Mouse (Mus musculus): ENCODE results near the gene Epha6. TPM values are rescaled to one million over a fixed set of nuclear protein-coding genes. Genes with fewer than 3 reads are reported as not detected.

Epha6 gene
- 1.4 and 2.2 TPM in 2 replicates for polyA plus RNA-seq (2014; fragmentation: Nextera tagmentation; extraction: Ambion mirVana)

GRCm38 (mm10) chr16:60605061-60605831 is at the start of gene Epha6:
Epha6 (minus strand) TSS chr16:60605531.
- no peak within 1 kb of the TSS for H3K27ac ChIP-seq (ENCODE audit: low read depth, low read length)
- H3K27me3 ChIP-seq (ENCODE audit: control insufficient read depth, insufficient read depth, low read length), result peaks cover 5% of the 10 kb centered on the region; the same call in 1 of the 2 replicates
- peak; percentile 84 for ATAC-seq (ENCODE audit: low FRiP score)

DNA sequence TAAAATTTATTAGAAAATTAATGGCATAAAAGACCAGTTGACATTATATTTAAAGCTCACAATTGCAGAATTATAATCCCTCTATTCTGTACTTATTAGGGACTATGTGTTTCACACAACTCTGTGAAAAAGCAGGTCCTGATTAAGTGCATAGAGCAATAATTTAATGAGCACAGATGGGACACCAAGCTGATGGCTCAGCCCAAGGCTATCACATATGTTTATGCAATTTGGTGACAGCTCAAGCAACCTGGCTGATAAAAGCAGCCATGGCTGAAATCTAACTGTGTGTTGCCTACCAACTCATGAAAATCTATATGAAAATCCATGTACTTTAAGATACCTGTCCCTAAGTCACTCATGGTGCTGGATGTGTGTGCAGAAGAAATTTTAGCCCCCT is 46.4 kb upstream of the Epha6 start:
- Histone ChIP-seq H3K36me3 (ENCODE audit: control insufficient read depth, insufficient read depth, low read length) (no peaks in the 10 kb centered on the region), H3K9me3 (ENCODE audit: control insufficient read depth, low read length) (no peaks in the 10 kb centered on the region), H3K4me2 (replicated peaks; ENCODE audit: low read depth, low read length) (no peak overlapping the region), H3K4me3 (ENCODE audit: low read depth, low read length) (no peak overlapping the region), H3K27me3 (ENCODE audit: control insufficient read depth, insufficient read depth, low read length) (no peaks in the 10 kb centered on the region), H3K27ac (ENCODE audit: low read depth, low read length) (no peak overlapping the region), H3K9ac (ENCODE audit: low read depth, low read length) (no peak overlapping the region), H3K4me1 (replicated peaks; ENCODE audit: control insufficient read depth, insufficient read depth, low read length) (no peaks in the 10 kb centered on the region)
- DNase-seq (ENCODE audit: low spot score) (no peak), ATAC-seq (ENCODE audit: low FRiP score) (peak; percentile 33; the same call in 1 of the 2 replicates)

More at GRCm38 (mm10) chr16:60605061-60605831, at the start of gene Epha6:
- Histone ChIP-seq H3K4me1 (replicated peaks; ENCODE audit: control insufficient read depth, insufficient read depth, low read length) (no peaks in the 10 kb centered on the region), H3K9ac (ENCODE audit: low read depth, low read length) (peak within 1 kb of the TSS; percentile 38), H3K36me3 (ENCODE audit: control insufficient read depth, insufficient read depth, low read length) (no peaks in the 10 kb centered on the region), H3K9me3 (ENCODE audit: control insufficient read depth, low read length) (no peaks in the 10 kb centered on the region), H3K4me2 (replicated peaks; ENCODE audit: low read depth, low read length) (peak within 1 kb of the TSS; percentile 77), H3K4me3 (ENCODE audit: low read depth, low read length) (peak within 1 kb of the TSS; percentile 38)
- WGBS, result under 1% methylated on average over 45 of the region's 45 CpGs
- DNase-seq (ENCODE audit: low spot score), result peak; percentile 67

DNA sequence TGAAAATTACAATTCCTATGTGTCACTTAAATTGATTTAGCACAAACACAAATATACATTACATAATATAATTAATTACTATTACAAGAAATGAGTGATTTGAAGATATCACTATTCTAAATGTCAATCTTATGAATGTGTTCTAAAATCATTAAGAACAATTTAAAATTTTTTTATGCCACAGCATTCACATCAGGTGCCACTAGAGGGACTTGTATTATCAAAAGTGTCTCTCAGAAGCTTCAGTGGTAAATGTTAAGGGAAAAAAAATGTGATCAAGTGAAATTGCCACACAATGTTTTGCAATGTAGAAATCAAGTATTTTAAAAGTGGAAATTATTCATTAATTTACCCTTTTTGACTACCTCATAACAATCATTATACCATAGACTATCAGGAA is 22.8 kb upstream of the Epha6 start:
- Histone ChIP-seq H3K27ac (ENCODE audit: low read depth, low read length) (no peak overlapping the region), H3K4me1 (replicated peaks; ENCODE audit: control insufficient read depth, insufficient read depth, low read length) (no peaks in the 10 kb centered on the region), H3K9me3 (ENCODE audit: control insufficient read depth, low read length) (no peaks in the 10 kb centered on the region), H3K27me3 (ENCODE audit: control insufficient read depth, insufficient read depth, low read length) (no peaks in the 10 kb centered on the region), H3K36me3 (ENCODE audit: control insufficient read depth, insufficient read depth, low read length) (no peaks in the 10 kb centered on the region), H3K4me3 (ENCODE audit: low read depth, low read length) (no peak overlapping the region), H3K9ac (ENCODE audit: low read depth, low read length) (no peak overlapping the region), H3K4me2 (replicated peaks; ENCODE audit: low read depth, low read length) (no peak overlapping the region)
- DNase-seq (ENCODE audit: low spot score), result no peak
- ATAC-seq (ENCODE audit: low FRiP score), result no peak

DNA sequence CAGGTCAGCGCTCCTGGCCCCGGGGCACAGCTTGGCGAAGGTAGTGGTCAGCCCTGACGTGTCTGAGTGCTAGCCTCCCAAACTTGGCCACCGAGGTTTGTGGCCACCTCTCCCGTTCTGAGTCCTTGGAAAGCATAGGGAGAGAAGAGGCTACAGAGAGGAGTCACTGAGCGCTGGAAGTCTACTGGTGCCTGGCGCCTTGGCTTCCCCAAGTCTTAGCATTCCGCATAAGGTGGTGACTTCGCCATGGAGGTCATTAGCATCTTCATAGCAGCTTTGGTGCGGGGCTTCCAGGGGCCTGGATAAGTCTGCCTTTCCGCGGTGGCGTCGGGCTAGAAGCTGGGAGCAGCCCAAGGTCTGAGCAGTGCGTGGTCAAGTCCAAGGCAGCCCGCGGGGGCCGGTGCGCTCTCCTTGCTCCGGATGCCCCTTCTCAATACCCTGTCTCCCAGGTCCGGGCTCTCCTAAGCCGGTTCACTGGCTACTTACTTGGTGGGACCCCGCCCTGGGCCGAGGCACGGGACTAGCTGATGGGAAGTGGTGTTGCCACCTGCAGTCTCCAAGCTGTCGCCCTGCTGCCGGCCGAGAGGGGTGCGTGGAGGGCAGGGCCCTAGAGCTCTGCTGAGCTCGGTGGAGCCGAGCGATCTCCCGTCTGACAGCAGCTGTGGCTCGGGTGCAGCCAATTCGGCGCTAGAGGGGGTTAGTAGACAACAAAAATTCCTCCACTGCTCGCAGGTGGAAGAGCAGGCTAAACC is 677 bp upstream of the Epha6 start:
- Histone ChIP-seq H3K9ac (ENCODE audit: low read depth, low read length) (peak overlapping the region; percentile 38), H3K27ac (ENCODE audit: low read depth, low read length) (no peak overlapping the region), H3K4me2 (replicated peaks; ENCODE audit: low read depth, low read length) (peak overlapping the region; percentile 77), H3K4me3 (ENCODE audit: low read depth, low read length) (peak overlapping the region; percentile 38), H3K36me3 (ENCODE audit: control insufficient read depth, insufficient read depth, low read length) (no peaks in the 10 kb centered on the region), H3K4me1 (replicated peaks; ENCODE audit: control insufficient read depth, insufficient read depth, low read length) (no peaks in the 10 kb centered on the region), H3K27me3 (ENCODE audit: control insufficient read depth, insufficient read depth, low read length) (peaks cover 5% of the 10 kb centered on the region; the same call in 1 of the 2 replicates), H3K9me3 (ENCODE audit: control insufficient read depth, low read length) (no peaks in the 10 kb centered on the region)
- DNase-seq (ENCODE audit: low spot score) (peak; percentile 72), ATAC-seq (ENCODE audit: low FRiP score) (peak; percentile 88)
- under 1% methylated on average over 38 of the region's 38 CpGs for WGBS

DNA sequence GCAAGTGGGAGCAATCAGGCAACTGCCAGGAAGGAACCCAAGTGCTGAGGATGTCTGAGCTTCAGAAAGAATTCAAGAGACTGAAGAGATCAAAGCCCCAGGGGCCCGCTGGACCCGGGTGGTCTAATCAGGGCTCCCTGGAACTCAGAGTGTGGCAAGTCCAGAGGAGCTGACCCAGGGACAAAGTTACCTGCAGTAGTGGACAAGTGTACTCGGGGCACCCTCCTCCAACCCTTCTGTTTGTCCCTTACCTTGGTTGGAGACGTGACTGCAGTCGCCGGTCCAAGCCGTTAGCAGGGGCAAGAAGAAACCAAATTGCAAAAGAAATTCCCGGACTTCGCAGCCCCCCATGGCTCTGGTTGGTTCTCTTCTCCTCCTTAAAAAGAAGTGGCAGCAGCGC is 718 bp downstream of the Epha6 start:
- H3K9ac ChIP-seq (ENCODE audit: low read depth, low read length), result peak overlapping the region; percentile 17; the same call in 1 of the 2 replicates
- peak overlapping the region; percentile 38 for H3K4me3 ChIP-seq (ENCODE audit: low read depth, low read length)
- peaks cover 5% of the 10 kb centered on the region; the same call in 1 of the 2 replicates for H3K27me3 ChIP-seq (ENCODE audit: control insufficient read depth, insufficient read depth, low read length)
- H3K36me3 ChIP-seq (ENCODE audit: control insufficient read depth, insufficient read depth, low read length), result no peaks in the 10 kb centered on the region
- H3K4me1 ChIP-seq (replicated peaks; ENCODE audit: control insufficient read depth, insufficient read depth, low read length), result no peaks in the 10 kb centered on the region
- no peaks in the 10 kb centered on the region for H3K9me3 ChIP-seq (ENCODE audit: control insufficient read depth, low read length)
- H3K4me2 ChIP-seq (replicated peaks; ENCODE audit: low read depth, low read length), result peak overlapping the region; percentile 77
- H3K27ac ChIP-seq (ENCODE audit: low read depth, low read length), result no peak overlapping the region
- ATAC-seq (ENCODE audit: low FRiP score) (0 out of 2 replicates have a peak, but pooled peaks have one; percentile 8), DNase-seq (ENCODE audit: low spot score) (peak; percentile 31)
- WGBS, result 4% methylated on average over 9 of the region's 10 CpGs

DNA sequence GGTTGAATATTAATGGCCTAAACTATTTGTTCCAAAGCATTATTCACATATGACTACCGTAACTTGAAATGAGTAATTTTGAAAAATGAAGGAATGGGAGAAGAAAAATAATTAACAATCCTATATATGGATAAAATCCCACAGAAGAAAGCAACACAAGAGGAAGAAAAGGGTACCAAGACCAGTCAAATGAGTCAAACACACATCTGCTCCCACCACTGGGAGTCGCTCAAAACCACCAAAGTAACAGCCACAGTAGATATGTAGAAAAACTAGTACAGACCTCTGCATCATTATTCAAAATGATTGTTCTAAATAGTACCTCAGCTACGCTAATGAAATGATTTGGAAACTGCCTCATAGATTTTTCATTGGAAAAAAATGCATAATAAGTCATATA is 20.0 kb downstream of the Epha6 start:
- H3K4me2 ChIP-seq (replicated peaks; ENCODE audit: low read depth, low read length), result no peak overlapping the region
- no peaks in the 10 kb centered on the region for H3K27me3 ChIP-seq (ENCODE audit: control insufficient read depth, insufficient read depth, low read length)
- 84% methylated on average over 3 of the region's 3 CpGs for WGBS
- no peaks in the 10 kb centered on the region for H3K36me3 ChIP-seq (ENCODE audit: control insufficient read depth, insufficient read depth, low read length)
- DNase-seq (ENCODE audit: low spot score), result no peak
- no peak overlapping the region for H3K9ac ChIP-seq (ENCODE audit: low read depth, low read length)
- no peaks in the 10 kb centered on the region for H3K9me3 ChIP-seq (ENCODE audit: control insufficient read depth, low read length)
- no peaks in the 10 kb centered on the region for H3K4me1 ChIP-seq (replicated peaks; ENCODE audit: control insufficient read depth, insufficient read depth, low read length)
- no peak overlapping the region for H3K4me3 ChIP-seq (ENCODE audit: low read depth, low read length)
- H3K27ac ChIP-seq (ENCODE audit: low read depth, low read length), result no peak overlapping the region
- ATAC-seq (ENCODE audit: low FRiP score), result no peak

DNA sequence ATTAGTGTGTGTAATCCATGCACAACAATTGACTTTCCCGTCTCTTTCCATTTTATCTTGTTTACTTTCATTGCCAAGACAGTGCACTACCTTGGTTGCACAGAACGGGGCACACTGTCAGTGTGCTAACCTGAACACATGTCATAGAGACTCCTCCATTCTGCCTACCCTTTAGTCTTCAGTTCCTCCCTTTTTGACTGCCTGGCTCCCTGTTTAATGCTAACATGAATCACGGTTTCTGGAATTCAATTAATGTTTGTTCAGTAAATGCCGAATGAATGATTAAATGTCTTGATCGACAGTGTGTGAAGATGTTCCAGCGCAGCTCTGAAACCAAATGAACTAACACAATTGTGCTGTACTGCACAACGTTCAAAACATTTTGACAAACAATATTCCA is 20.6 kb downstream of the Epha6 start:
- 85% methylated on average over 7 of the region's 7 CpGs for WGBS
- no peaks in the 10 kb centered on the region for H3K27me3 ChIP-seq (ENCODE audit: control insufficient read depth, insufficient read depth, low read length)
- H3K4me2 ChIP-seq (replicated peaks; ENCODE audit: low read depth, low read length), result no peak overlapping the region
- no peak overlapping the region for H3K9ac ChIP-seq (ENCODE audit: low read depth, low read length)
- H3K27ac ChIP-seq (ENCODE audit: low read depth, low read length), result no peak overlapping the region
- no peaks in the 10 kb centered on the region for H3K9me3 ChIP-seq (ENCODE audit: control insufficient read depth, low read length)
- H3K36me3 ChIP-seq (ENCODE audit: control insufficient read depth, insufficient read depth, low read length), result no peaks in the 10 kb centered on the region
- ATAC-seq (ENCODE audit: low FRiP score) (no peak), DNase-seq (ENCODE audit: low spot score) (no peak)
- no peak overlapping the region for H3K4me3 ChIP-seq (ENCODE audit: low read depth, low read length)
- H3K4me1 ChIP-seq (replicated peaks; ENCODE audit: control insufficient read depth, insufficient read depth, low read length), result no peaks in the 10 kb centered on the region

DNA sequence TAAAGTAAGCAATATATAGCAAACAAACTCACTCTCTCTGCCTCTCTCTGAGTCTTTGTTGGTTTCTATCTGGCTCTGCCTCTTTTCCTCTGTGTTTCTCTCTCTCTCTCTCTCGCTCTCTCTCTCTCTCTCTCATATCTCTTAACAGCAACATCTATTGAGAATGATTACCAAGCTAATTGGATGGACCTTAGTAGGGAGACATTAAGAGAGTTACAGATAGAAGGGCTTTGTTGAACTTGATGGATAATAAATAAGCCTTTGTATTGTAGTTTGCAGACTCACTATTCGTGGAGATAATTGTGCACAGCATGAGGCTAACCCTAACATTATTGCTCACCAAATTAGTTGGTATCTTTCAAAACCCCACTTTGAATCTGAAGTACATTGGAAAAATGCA is 34.8 kb downstream of the Epha6 start:
- Histone ChIP-seq H3K4me2 (replicated peaks; ENCODE audit: low read depth, low read length) (no peak overlapping the region), H3K27me3 (ENCODE audit: control insufficient read depth, insufficient read depth, low read length) (no peaks in the 10 kb centered on the region), H3K4me3 (ENCODE audit: low read depth, low read length) (no peak overlapping the region), H3K4me1 (replicated peaks; ENCODE audit: control insufficient read depth, insufficient read depth, low read length) (no peaks in the 10 kb centered on the region), H3K36me3 (ENCODE audit: control insufficient read depth, insufficient read depth, low read length) (no peaks in the 10 kb centered on the region), H3K9ac (ENCODE audit: low read depth, low read length) (no peak overlapping the region), H3K9me3 (ENCODE audit: control insufficient read depth, low read length) (no peaks in the 10 kb centered on the region), H3K27ac (ENCODE audit: low read depth, low read length) (no peak overlapping the region)
- no peak for DNase-seq (ENCODE audit: low spot score)
- no peak for ATAC-seq (ENCODE audit: low FRiP score)
- WGBS, result 60% methylated on average over 2 of the region's 2 CpGs
